Mouse (Mus musculus) cerebellum, adult 8-10 months (tissue): Measurements from ENCODE around the gene Rpl9-ps6.
A peak's percentile ranks its signal among the peaks of the same experiment; 100 is the strongest.

Experiments used
- DNase-seq: peaks from one replicate; pipeline ENCODE4 v3.0.0; 2022

Rpl9-ps6 gene

DNA sequence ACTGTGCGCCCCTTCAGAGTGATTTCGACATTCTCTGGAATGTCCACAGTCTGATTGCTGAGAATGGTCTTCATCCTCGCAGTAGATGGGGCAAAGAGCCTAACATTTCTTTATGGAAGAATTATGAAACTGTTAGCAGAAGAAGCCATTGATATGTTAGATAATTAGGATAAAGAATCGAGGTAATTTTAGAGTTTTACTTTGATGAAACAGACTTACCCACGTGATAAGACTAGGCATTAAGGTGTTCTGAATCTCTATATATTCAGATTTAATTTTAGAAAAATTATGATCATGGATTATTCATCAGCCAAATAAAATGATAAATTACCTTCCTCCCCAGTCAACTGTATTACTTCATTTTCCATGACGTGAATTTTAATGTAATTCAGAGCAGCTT lies at the start of gene Rpl9-ps6:
Rpl9-ps6 (minus strand) TSS at position 101 of the 400 bp plus-strand sequence.
- DNase-seq = no peak

DNA sequence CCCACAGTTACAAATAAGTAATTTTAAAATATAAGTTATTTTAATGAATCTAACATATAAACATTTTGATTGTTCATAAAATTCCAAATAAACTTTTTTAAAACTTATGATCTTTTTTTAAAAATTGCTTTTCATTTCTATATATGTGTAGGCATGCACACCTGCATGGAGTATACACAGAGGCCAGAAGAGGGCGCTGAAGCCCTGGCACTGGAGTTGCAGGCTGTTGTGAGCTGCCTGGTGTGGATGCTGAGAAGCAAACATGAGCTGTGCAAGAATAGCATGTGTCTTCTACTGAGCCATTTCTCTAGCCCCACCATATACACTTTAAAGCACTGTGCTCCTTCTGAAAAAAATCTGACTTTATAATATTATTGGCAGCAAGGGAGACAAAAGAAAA lies 46.1 kb upstream of the Rpl9-ps6 start:
- no peak for DNase-seq

DNA sequence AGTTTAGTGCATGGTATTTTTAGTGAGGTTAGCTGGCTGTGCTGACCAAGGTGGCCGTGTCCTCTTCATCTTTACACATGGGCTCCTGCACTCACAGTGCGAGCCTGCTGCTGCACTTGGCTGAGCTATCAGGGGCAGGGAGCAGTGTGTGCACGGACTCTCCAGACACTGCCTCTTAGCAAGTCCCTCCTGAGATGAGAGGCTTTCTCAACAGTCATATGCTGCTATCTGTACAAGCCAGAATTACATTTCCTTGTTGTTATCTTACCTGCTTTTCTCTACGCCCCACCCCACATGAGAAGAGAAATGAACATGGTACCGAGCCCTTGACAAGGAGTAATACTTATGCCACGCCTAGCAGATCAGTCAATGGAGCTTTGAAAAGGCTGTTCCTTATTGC lies 44.6 kb upstream of the Rpl9-ps6 start:
- DNase-seq = no peak

DNA sequence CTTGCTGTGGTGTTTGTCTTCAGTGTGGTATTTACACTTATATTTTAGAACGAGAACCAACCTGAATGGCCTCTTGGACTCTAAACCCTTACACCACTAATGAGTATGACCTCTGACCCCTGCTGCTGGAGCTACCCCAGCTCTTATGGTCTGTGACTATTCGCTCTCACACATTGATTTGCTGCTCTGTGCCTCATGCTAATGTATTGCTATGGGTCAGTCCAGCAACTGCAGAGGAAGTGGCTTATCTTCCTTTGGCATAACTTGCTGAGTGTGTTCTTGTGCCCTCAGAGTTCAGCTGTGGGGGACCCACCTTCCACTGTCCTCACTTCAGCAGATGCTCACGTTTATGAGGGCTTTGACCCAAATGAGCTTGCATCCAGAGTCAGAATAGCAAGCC lies 43.9 kb upstream of the Rpl9-ps6 start:
- no peak for DNase-seq

DNA sequence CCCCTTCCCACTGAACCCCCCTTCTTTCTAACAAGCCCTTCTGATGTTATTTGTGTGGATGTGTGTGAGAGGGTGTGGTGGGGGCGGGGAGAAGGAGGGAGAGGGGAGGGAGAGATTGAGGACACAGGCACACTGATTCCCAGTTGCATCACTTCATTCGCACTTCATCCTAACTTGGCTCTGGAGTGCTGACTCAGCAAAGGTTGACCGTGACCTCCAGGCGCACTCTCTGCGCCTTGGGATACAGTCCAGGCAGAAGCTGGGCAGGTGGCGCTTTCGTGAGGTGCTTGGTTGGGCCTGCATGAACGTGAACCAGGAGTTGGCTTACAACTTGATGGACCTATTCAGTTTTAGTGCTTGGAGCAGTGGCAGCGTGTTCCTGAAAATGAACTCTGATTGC lies 41.1 kb upstream of the Rpl9-ps6 start:
- no peak for DNase-seq

DNA sequence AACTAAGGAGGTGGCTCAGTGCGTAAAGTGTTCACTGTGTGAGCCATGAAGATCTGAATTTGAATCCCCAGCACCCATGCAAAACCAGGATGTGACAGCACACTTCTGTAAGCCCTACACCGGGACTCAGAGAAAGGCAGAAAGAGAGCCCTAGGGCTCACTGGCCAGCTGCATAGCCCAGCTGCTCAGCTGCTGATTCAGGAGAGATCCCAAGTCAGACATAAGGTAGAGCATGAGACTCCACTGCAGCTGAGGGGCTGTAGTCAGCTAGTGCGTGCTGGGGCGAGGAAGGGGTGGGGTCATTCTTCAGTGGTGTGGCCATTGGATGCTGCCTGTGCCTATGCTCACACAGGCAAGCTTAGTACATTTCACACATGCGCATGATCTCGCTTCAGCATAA lies 40.7 kb upstream of the Rpl9-ps6 start:
- no peak for DNase-seq

DNA sequence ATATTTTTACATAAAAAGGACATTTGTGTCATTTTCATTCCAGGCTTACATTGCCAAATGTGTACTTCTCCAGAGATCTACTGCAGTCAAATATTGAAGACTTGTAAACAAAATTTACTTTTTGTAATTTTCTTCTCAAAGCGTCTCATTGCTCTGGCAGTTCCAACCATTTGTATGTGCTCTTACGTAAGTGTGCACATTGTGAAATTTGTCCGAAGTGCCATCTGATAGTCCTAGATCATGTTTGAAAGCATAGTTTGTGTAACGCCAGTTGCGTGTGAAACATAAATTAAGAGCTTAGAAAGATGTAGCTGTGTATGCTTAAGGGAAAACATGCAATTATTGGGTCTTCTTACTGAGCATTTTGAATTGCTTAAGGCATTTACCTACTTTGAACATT lies 40.1 kb upstream of the Rpl9-ps6 start:
- no peak for DNase-seq

DNA sequence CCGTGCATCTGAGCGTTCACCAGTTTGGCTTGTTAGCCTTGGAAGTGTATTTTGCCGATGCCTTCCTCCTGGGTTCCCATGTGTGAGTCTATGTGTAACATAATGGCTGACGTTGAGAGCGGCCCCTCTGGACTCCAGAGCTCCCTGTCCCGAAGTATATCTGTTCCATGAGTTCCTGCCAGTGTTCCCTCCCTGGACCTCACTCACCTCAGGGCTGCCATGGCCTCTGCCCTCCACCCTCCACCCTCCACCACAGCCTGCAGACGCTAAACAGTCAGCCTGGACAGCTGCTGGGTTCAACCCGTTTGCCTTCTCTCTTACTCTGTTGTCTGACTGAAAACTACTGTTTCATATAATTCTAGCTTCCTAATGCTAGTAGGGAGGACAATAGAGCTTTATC lies 39.7 kb upstream of the Rpl9-ps6 start:
- DNase-seq = no peak

DNA sequence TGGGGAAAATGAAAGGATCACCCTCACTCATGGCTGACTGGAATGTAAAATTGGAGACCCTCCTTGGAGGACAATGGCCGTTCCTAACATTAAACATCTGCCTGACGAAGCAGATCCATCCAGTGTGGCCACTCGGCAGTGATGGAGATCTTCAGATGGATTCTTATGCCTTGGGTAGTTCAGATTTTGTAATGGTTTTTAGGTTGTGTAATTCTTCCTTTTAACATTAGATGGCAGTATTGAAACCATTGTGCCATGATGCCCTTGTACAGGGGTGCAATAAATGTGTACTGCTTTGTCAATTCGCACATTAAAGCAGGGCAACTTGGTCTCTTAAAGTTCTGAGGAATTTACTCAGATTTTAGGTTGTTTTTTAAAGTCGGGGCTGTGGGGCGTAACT lies 35.0 kb upstream of the Rpl9-ps6 start:
- no peak for DNase-seq

DNA sequence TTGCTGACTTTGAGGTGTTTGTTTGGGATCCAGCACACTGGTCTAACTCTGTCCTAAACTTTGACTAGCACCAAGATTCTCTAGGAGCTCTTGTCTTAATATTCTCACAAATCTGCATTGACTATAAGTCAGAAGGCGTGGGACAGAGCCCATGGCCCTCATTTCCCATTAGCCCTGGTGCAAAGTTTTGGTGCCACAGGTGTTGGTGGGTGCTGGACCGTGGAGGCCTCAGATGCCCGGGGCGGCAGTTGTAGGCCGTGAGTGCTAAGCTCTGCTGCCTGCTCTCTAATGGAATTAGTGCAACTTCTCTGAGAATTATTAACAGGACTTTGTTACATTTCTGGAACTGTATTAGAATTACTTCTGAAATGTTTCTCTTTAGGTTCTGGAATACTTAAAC lies 31.6 kb upstream of the Rpl9-ps6 start:
- no peak for DNase-seq

DNA sequence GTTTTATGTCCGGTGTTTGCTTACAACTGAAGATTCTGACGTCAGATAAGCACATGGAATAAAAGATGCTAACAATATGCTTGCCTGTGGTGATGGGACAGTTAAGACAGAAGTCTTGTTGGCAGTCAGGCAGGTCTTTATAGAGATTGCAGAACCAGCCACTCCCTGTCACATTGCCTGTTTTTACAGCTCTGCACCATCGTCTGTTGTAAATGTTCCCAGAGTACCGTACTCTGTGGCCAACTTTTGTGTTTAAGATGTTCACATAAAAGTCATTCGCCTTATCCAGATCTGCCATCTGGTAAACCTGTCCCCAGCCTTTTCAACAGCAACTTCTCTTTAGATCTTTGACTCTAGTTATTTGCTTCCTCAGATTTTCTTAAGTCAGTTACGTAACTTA lies 31.0 kb upstream of the Rpl9-ps6 start:
- no peak for DNase-seq

DNA sequence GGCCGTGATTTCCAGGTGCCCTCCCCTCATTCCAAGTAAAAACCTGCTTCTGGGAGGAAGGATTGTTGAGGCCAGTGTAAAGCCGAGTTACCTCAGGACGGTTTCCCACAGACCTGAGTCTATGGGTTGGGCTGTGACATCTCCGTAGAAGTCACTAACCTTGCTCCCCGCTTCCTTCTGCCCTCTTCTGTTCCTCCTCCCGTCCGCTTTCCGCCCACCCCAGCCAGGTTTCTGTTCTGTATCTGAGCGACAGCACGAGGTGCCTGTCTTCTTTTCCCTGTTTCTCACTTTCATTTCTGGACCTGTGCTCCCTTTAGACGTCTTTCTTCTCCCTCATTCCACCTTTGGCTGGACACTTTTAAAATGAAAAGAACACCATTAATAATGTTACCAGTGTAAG lies 28.7 kb upstream of the Rpl9-ps6 start:
- DNase-seq = no peak

DNA sequence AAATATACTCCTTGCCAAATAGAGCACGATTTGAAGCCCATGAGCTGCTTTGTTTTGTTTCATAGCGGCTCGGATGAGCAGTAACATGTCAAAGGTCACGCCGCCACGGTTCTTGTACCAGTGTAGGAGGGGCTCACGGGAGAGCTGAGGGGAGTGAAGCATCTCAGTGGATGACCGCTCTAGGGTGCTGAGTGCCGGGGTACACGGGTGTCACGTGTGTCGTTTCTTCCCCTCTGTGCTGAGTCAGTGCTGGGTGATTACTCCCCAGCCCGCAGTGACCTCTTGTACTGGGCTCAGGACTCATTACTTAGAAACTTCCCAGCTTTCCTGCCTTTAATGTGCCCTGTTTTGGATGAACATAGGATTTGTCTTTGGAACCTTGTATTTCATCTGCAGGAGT lies 28.2 kb upstream of the Rpl9-ps6 start:
- no peak for DNase-seq

DNA sequence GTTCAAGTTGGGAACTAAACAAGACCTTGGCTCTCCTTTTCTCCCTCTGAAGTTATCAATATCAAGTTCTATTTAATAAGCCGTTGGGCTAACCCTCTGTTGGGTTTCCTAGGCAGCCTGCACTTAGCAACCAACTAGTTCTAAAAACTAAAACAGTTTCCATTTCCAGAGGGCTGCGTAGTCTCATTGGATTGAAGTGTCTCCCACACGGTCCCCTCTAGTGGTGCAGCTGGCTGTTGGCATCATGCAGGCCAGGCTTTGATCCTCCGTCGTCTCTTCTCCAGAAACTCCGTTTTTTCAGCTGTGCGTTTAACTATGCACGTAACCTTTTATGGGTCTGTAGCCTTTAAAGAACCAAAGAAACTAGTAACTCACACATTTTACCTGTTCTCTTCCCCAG lies 27.1 kb upstream of the Rpl9-ps6 start:
- DNase-seq = no peak

DNA sequence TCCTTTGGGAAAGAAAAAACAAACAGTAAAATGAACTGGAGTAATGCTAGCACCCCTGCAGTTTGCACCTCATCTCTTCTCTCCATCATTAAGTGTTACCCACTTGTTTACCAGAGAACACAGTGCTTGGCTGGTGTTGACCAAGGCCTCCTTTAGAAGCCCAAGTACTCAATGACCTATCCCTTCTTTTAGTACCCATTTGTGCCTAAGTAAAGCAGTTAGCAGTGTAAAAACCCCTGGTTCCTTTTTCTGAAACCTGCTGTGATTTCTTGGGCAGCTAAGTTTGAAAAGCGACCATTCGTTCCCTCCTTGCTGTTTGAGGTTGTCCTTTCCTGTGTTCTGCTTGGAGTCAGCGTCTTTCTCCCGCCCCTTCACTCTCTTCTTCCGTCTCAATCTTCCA lies 26.6 kb upstream of the Rpl9-ps6 start:
- no peak for DNase-seq

DNA sequence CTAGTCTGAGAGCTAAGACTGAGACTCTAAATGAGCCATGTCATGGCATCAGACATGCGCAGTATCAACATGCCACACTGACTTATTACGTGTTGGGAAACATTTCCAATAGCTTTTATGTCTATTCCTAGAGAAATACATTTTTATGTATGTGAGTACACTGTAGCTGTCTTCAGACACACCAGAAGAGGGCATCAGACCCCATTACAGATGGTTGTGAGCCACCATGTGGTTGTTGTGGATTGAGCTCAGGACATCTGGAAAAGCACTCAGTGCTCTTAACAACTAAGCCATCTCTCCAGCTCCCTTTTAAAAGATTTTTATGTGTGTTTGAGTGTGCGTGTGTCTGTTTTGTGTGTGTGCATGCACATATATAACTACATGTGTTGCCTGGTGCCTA lies 26.0 kb upstream of the Rpl9-ps6 start:
- DNase-seq = no peak

DNA sequence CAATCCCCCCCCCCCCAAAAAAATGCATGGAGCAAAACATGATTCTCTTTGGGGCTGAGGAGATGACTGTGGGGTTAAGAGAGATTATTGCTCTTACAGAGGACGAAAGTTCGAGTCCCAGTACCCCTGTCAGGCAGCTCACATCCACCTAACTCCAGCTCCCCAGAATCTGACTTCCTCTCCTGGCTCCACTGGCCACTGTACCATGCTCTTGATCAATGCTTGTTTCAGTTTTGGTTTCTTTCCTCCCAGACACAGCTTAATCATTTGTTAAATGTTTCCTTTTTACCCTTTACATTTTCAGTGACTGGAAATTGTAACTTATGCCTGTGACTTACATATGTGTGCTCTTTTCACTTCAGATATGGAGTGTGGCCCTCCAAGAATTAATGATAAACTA lies 24.6 kb upstream of the Rpl9-ps6 start:
- DNase-seq = no peak

DNA sequence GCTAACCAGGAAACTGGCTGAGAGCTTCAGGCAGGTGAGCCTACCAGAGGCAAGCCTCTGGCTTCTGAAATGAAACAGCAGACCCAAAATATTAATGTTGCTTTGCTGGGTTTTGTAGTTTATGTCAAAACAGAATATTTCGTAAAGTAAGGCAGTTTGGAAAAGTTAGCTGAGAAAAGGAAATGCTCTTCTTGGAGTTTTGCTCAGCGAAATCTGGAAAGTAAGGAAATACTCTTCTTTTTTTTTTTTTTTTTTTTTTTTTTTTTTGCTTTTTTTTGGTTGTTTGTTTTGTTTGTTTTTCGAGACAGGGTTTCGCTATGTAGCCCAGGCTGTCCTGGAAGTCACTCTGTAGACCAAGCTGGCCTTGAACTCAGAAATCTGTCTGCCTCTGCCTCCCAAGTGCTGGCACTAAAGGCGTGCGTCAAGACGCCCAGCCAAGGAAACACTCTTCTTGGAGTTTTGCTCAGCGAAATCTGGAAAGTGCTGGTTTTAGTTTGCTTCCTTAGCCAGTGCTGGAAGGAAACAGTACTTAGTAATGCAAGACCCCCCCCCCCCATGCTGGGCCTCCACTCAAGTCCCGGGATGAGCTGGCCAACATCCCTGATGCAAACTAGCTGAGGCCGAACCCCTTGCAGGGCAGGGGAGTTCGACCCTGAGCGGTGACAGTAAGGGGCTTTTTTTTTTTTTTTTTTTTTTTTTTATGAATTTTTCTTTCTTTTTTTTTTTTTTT lies 23.0 kb upstream of the Rpl9-ps6 start:
- DNase-seq = no peak

DNA sequence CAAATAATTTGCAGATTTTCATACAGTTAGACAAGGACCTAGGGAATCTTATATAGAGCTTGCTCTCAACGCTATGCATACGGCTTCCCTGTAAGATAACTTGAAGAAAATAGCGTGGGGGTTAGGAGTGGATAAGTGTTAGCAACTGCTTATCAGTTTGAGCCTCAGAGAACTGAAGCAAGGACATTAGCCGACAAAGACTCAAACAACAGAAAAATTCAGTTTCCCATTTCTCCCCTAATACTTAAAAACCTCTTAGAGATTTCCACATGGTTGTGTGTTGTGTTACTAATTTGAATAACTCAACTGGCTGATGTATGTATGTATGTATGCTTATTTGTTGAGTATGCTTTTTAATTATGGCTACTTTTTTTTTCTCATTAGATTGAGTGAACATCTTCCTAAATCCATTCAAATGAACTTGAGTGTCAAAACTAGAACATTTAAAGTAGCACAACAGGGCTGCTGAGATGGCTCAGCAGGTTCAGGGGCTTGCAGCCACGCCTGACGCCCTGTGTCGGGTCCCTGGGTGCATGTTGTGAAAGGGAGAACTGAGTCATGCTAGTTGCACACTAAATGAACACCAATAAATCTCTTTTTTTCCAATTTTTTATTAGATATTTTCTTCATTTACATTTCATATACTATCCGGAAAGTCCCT lies 21.3 kb upstream of the Rpl9-ps6 start:
- DNase-seq = no peak

DNA sequence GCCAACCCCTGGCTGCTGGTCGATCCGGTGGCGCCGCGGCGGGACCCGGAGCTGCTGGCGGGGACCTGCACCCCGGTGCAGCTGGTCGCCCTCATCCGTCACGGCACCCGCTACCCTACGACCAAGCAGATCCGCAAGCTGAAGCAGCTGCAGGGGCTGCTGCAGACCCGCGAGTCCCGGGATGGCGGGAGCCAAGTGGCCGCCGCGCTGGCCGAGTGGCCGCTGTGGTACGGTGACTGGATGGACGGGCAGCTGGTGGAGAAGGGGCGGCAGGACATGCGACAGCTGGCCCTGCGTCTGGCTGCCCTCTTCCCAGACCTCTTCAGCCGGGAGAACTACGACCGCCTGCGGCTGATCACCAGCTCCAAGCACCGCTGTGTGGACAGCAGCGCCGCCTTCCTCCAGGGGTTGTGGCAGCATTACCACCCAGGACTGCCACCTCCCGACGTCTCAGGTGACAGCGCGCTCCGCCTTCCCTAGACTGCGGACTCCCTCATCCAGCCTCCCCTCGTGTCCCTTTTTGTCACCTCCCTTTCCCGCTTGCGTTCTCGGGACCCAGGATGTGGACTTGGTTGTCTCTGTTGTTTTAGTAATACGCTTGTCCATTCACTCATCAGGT lies 19.8 kb upstream of the Rpl9-ps6 start:
- peak; percentile 44 for DNase-seq

DNA sequence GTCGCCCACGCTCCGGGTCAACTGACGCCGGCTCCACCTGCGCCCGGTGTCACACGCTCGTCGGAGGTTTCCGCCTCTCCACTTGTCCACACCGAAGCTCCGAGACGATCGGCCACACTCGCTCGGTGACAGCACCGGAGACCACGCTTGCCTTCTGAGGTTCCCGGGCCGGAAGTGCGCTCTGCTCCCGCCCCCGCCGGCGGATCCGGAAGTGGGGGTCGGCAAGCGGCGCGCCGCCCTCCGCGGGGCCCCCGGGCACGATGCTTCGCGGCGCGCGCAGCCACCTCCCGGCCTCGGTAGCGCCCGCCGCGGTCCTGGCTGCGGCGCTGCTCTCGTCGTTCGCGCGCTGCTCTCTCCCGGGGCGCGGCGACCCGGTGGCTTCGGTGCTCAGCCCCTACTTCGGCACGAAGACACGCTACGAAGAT lies 19.3 kb upstream of the Rpl9-ps6 start, which contains the start of gene Minpp1:
Minpp1 (plus strand) TSS at position 89 of the 425 bp plus-strand sequence.
- peak; percentile 80 for DNase-seq

DNA sequence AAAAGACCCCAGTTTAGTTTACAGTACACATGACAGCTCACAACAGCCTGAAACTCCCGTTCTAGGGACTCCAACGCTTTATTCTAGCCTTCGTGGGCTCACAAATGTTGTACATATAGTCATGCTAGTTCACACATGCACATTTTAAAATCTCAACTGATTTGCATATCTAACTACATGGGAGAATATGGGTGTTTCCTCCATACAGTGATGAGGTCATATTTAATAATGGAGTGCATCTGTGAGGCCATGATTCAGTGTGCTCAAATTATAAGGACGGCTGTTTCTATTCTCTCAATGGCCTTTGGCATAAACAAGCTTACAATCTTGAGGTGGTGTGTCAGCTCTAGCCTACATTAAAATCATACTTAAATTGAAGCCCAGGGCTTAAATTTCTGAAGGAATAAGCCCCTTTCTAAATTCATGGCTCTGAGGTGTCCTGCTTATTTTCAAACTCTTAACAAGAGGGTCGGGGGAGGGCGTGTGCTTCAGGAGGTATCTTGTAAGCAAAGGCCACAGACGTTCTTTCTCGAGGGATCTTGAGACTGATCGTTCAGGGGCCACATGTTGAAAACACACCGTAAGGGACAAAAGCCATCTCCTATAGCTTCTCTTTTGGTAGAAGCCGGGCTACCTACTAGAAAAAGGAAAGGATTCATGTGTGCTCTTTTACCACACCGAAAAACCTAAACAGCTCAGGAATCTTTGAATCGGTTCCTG lies 18.7 kb upstream of the Rpl9-ps6 start:
- no peak for DNase-seq

DNA sequence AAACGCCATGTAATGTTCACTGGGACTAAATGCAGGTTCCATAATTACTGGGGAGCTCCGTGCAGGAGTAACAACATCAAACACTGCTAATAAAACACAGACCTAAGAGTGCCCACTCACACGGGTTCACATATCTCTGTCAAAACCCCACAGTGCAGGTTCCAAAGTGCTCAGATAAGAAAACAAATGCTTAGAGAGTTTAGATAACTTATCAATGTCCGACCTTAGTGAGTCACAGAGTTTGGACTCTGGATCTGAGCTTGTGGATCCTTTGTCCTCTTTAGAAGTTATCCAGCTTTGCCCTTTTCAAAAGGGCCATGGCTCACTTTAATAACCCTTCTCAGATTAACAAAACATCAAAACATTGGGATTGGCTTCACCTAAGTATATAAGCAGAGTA lies 15.1 kb upstream of the Rpl9-ps6 start:
- no peak for DNase-seq
